Mouse (Mus musculus): ENCODE measurements around the gene Ier5. TPM values are rescaled to one million over a fixed set of nuclear protein-coding genes. Genes with fewer than 3 reads are reported as not detected.

The Ier5 gene
- total and polyA plus RNA-seq, 3 experiments, result 47.7 to 59.3 (median 58.8) TPM

GRCm38 (mm10) chr1:155119719-155120118, 20.3 kb upstream of the Ier5 start:
- no peak overlapping the region for H3K4me3 ChIP-seq (replicated peaks in 1 of 3; ENCODE audit: low read depth in 2 of 3, low read length in 2 of 3, poor library complexity in 1 of 3)
- H3K4me1 ChIP-seq (ENCODE audit: control insufficient read depth in 1 of 2, insufficient read depth in 2 of 2), result peaks cover 12 to 34% of the 10 kb centered on the region in 2 experiments
- no peaks in the 10 kb centered on the region for H3K9me3 ChIP-seq (replicated peaks; ENCODE audit: low read length)
- no peak overlapping the region for H3K9ac ChIP-seq (ENCODE audit: insufficient read depth, low read depth)
- TF ChIP-seq POLR2A (IDR thresholded peaks at IDR 0.05; ENCODE audit: low read depth, low read length) (no peak), PAX5 (IDR thresholded peaks at IDR 0.05; ENCODE audit: low read length) (no peak), KAT2A (IDR thresholded peaks at IDR 0.05; ENCODE audit: insufficient replicate concordance, low read length) (no peak), ZMIZ1 (IDR thresholded peaks at IDR 0.05; ENCODE audit: low read depth, low read length) (no peak), RAD21 (IDR thresholded peaks at IDR 0.05; ENCODE audit: low read depth, low read length) (no peak), IRF4 (IDR thresholded peaks at IDR 0.05; ENCODE audit: low read depth, low read length) (no peak)
- in situ Hi-C loops (cut with MboI; ENCODE audit: low pct_ligation_motif_present, low pct_unique_long_range_greater_than_20kb, low sequenced_read_pairs) (no loop called here), dilution Hi-C loops (cut with MboI; ENCODE audit: extremely low pct_ligation_motif_present, extremely low pct_unique_long_range_greater_than_20kb, low sequenced_read_pairs) (no loop called here)
- no peak overlapping the region for H3K4me2 ChIP-seq (ENCODE audit: insufficient read depth, low read depth, poor library complexity, severe bottlenecking)
- H3K79me2 ChIP-seq (replicated peaks; ENCODE audit: control insufficient read depth, extremely low read depth, insufficient read depth, poor library complexity, severe bottlenecking), result no peaks in the 10 kb centered on the region
- no peaks in the 10 kb centered on the region for H3K36me3 ChIP-seq (replicated peaks in 1 of 2; ENCODE audit: control insufficient read depth in 1 of 2, insufficient read depth in 1 of 2, low read length in 1 of 2)
- H3K27me3 ChIP-seq (replicated peaks), result peaks cover 1% of the 10 kb centered on the region
- no peak overlapping the region for H3K27ac ChIP-seq (ENCODE audit: insufficient read depth, low read depth)
- DNase-seq (ENCODE audit: extremely low read depth), result no peak

GRCm38 (mm10) chr1:155113946-155114345, 14.5 kb upstream of the Ier5 start:
- in situ Hi-C loops (cut with MboI; ENCODE audit: low pct_ligation_motif_present, low pct_unique_long_range_greater_than_20kb, low sequenced_read_pairs) (no loop called here), dilution Hi-C loops (cut with MboI; ENCODE audit: extremely low pct_ligation_motif_present, extremely low pct_unique_long_range_greater_than_20kb, low sequenced_read_pairs) (no loop called here)
- no peaks in the 10 kb centered on the region for H3K79me2 ChIP-seq (replicated peaks; ENCODE audit: control insufficient read depth, extremely low read depth, insufficient read depth, poor library complexity, severe bottlenecking)
- H3K27me3 ChIP-seq (replicated peaks), result peaks cover 1% of the 10 kb centered on the region
- DNase-seq (ENCODE audit: extremely low read depth), result no peak
- peaks cover 13 to 29% of the 10 kb centered on the region in 2 experiments for H3K4me1 ChIP-seq (ENCODE audit: control insufficient read depth in 1 of 2, insufficient read depth in 2 of 2)
- no peak overlapping the region for H3K27ac ChIP-seq (ENCODE audit: insufficient read depth, low read depth)
- TF ChIP-seq USF2 (conservative IDR thresholded peaks at IDR 0.05; ENCODE audit: low read depth, low read length), result no peak
- no peak overlapping the region for H3K4me2 ChIP-seq (ENCODE audit: insufficient read depth, low read depth, poor library complexity, severe bottlenecking)
- H3K36me3 ChIP-seq (replicated peaks in 1 of 2; ENCODE audit: control insufficient read depth in 1 of 2, insufficient read depth in 1 of 2, low read length in 1 of 2), result no peaks in the 10 kb centered on the region
- H3K9me3 ChIP-seq (replicated peaks; ENCODE audit: low read length), result no peaks in the 10 kb centered on the region
- H3K9ac ChIP-seq (ENCODE audit: insufficient read depth, low read depth), result no peak overlapping the region
- no peak overlapping the region for H3K4me3 ChIP-seq (replicated peaks in 1 of 3; ENCODE audit: low read depth in 2 of 3, low read length in 2 of 3, poor library complexity in 1 of 3)

GRCm38 (mm10) chr1:155112875-155113274, 13.4 kb upstream of the Ier5 start:
- TF ChIP-seq MYC (IDR thresholded peaks at IDR 0.05; ENCODE audit: low read depth, low read length) (no peak), SIN3A (IDR thresholded peaks at IDR 0.05; ENCODE audit: low read length) (no peak), MXI1 (IDR thresholded peaks at IDR 0.05; ENCODE audit: low read depth, low read length) (no peak), PAX5 (IDR thresholded peaks at IDR 0.05; ENCODE audit: low read length) (no peak), ZNF384 (IDR thresholded peaks at IDR 0.05; ENCODE audit: low read depth, low read length) (no peak), HCFC1 (IDR thresholded peaks at IDR 0.05; ENCODE audit: low read depth, low read length) (no peak), MEF2A (IDR thresholded peaks at IDR 0.05; ENCODE audit: borderline replicate concordance, low read depth, low read length) (no peak), MAZ (IDR thresholded peaks at IDR 0.05; ENCODE audit: low read depth, low read length) (no peak), ZKSCAN1 (IDR thresholded peaks at IDR 0.05; ENCODE audit: borderline replicate concordance, low read depth, low read length) (no peak), NELFE (IDR thresholded peaks at IDR 0.05; ENCODE audit: low read depth, low read length) (no peak), IRF4 (IDR thresholded peaks at IDR 0.05; ENCODE audit: low read depth, low read length) (no peak), NRF1 (IDR thresholded peaks at IDR 0.05; ENCODE audit: low read depth, low read length) (no peak), KAT2A (IDR thresholded peaks at IDR 0.05; ENCODE audit: insufficient replicate concordance, low read length) (no peak), ELF1 (IDR thresholded peaks at IDR 0.05; ENCODE audit: low read depth, low read length) (no peak), USF1 (IDR thresholded peaks at IDR 0.05; ENCODE audit: low read depth, low read length) (no peak), POLR2A (IDR thresholded peaks at IDR 0.05; ENCODE audit: low read depth, low read length) (no peak), CTCF (conservative IDR thresholded peaks at IDR 0.05 in 1 of 2, IDR thresholded peaks at IDR 0.05 in 1 of 2; ENCODE audit: low read depth in 2 of 2, low read length in 2 of 2) (no peak), USF2 (conservative IDR thresholded peaks at IDR 0.05; ENCODE audit: low read depth, low read length) (no peak)
- no peak overlapping the region for H3K27ac ChIP-seq (ENCODE audit: insufficient read depth, low read depth)
- peak overlapping the region in 1 of 3 experiments; percentile 6 for H3K4me3 ChIP-seq (replicated peaks in 1 of 3; ENCODE audit: low read depth in 2 of 3, low read length in 2 of 3, poor library complexity in 1 of 3)
- peaks cover 13 to 28% of the 10 kb centered on the region in 2 experiments for H3K4me1 ChIP-seq (ENCODE audit: control insufficient read depth in 1 of 2, insufficient read depth in 2 of 2)
- H3K4me2 ChIP-seq (ENCODE audit: insufficient read depth, low read depth, poor library complexity, severe bottlenecking), result no peak overlapping the region
- in situ Hi-C loops (cut with MboI; ENCODE audit: low pct_ligation_motif_present, low pct_unique_long_range_greater_than_20kb, low sequenced_read_pairs), result no loop called here
- H3K27me3 ChIP-seq (replicated peaks), result peaks cover 1% of the 10 kb centered on the region
- H3K9me3 ChIP-seq (replicated peaks; ENCODE audit: low read length), result no peaks in the 10 kb centered on the region
- no peaks in the 10 kb centered on the region for H3K36me3 ChIP-seq (replicated peaks in 1 of 2; ENCODE audit: control insufficient read depth in 1 of 2, insufficient read depth in 1 of 2, low read length in 1 of 2)
- dilution Hi-C loops (cut with MboI; ENCODE audit: extremely low pct_ligation_motif_present, extremely low pct_unique_long_range_greater_than_20kb, low sequenced_read_pairs), result no loop called here
- no peak for DNase-seq (ENCODE audit: extremely low read depth)
- H3K9ac ChIP-seq (ENCODE audit: insufficient read depth, low read depth), result no peak overlapping the region
- H3K79me2 ChIP-seq (replicated peaks; ENCODE audit: control insufficient read depth, extremely low read depth, insufficient read depth, poor library complexity, severe bottlenecking), result no peaks in the 10 kb centered on the region
